Mouse (Mus musculus): Measurements from ENCODE around the gene Shisa3. TPM values are rescaled to one million over a fixed set of nuclear protein-coding genes. Genes with fewer than 3 reads are reported as not detected.
A peak's percentile ranks its signal among the peaks of the same experiment; 100 is the strongest.

Shisa3 gene
- polyA plus RNA-seq, 1 experiment, result 0.38 TPM

DNA sequence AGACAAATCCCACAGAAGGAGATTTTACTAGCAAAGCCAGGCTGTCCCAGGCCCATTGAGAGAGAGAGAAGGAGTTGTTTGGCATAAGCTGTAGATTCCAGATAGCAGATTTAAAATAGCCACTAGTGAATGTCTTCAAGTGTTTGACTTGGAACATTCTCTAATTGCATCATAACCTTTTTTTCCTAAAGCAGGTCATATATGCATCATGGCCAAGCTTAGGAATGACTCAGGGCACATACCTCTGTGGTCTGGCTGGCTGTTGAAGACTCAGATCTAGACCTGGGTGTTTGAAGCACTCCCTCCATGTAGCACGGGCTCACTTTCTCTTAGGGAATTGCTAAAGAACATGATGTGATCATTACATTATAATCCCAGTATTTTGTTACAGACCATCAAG lies 12.6 kb upstream of the Shisa3 start:
- Histone ChIP-seq H3K4me1 (ENCODE audit: control insufficient read depth, insufficient read depth, low read length) (no peaks in the 10 kb centered on the region), H3K4me3 (replicated peaks; ENCODE audit: insufficient read depth, low read depth, low read length) (no peak overlapping the region), H3K27me3 (ENCODE audit: control insufficient read depth, insufficient read depth, low read length) (no peaks in the 10 kb centered on the region; the same call in 1 of the 2 replicates), H3K27ac (ENCODE audit: insufficient read depth, low read length) (no peak overlapping the region)
- TF ChIP-seq CTCF (IDR thresholded peaks at IDR 0.05; ENCODE audit: borderline replicate concordance, insufficient read depth, low read depth, low read length), result no peak
- TF ChIP-seq POLR2A (IDR thresholded peaks at IDR 0.05; ENCODE audit: borderline replicate concordance, insufficient read depth, low read length), result no peak
- DNase-seq, result no peak
- WGBS, result 90% methylated on average over 1 of the region's 1 CpGs

DNA sequence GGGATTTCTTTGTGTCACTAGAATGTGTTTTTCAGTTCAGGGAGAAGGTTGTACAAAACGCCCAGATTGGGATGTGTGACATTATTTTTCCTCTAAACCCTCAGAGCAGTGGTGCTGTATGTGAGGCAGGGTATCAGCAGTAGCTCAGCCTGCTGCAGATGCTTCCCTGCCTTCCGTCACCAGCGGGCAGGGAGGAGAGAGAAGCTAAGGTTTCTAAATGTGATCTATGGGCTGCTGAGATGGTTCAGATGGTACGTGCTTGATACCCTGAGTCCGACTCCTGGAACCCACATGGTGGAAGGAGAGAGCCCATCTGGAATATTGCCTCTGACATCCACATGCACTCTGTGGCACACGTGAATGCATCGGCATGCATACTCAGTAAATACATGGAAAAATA lies 12.1 kb upstream of the Shisa3 start:
- H3K27ac ChIP-seq (ENCODE audit: insufficient read depth, low read length), result no peak overlapping the region
- H3K4me1 ChIP-seq (ENCODE audit: control insufficient read depth, insufficient read depth, low read length), result no peaks in the 10 kb centered on the region
- DNase-seq, result no peak
- 39% methylated on average over 7 of the region's 7 CpGs for WGBS
- TF ChIP-seq POLR2A (IDR thresholded peaks at IDR 0.05; ENCODE audit: borderline replicate concordance, insufficient read depth, low read length) (no peak), CTCF (IDR thresholded peaks at IDR 0.05; ENCODE audit: borderline replicate concordance, insufficient read depth, low read depth, low read length) (no peak)
- H3K4me3 ChIP-seq (replicated peaks; ENCODE audit: insufficient read depth, low read depth, low read length), result no peak overlapping the region
- no peaks in the 10 kb centered on the region; the same call in 1 of the 2 replicates for H3K27me3 ChIP-seq (ENCODE audit: control insufficient read depth, insufficient read depth, low read length)

DNA sequence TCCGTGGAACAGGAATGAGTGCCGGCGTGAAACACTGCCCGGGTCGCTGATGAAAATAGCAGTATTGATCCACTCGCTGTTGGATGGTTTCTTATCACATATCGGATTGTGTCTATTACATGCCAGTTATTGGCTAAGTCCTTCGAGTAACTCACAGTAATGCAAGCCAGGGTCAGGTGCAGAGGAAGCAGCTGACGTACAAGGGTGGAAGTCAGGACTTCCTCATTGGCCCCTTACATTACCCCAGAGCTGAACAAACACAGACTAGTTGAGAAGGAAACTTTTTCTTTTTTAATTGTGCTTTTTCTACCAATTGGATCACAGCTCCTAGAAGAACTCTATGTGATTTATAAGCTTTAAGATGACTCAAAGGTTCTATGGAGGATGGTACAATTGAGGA lies 7.7 kb upstream of the Shisa3 start:
- Histone ChIP-seq H3K4me3 (replicated peaks; ENCODE audit: insufficient read depth, low read depth, low read length) (no peak overlapping the region), H3K27me3 (ENCODE audit: control insufficient read depth, insufficient read depth, low read length) (no peaks in the 10 kb centered on the region), H3K4me1 (ENCODE audit: control insufficient read depth, insufficient read depth, low read length) (no peaks in the 10 kb centered on the region), H3K27ac (ENCODE audit: insufficient read depth, low read length) (no peak overlapping the region)
- TF ChIP-seq POLR2A (IDR thresholded peaks at IDR 0.05; ENCODE audit: borderline replicate concordance, insufficient read depth, low read length), result no peak
- no peak for TF ChIP-seq CTCF (IDR thresholded peaks at IDR 0.05; ENCODE audit: borderline replicate concordance, insufficient read depth, low read depth, low read length)
- WGBS, result 91% methylated on average over 9 of the region's 9 CpGs
- no peak for DNase-seq

DNA sequence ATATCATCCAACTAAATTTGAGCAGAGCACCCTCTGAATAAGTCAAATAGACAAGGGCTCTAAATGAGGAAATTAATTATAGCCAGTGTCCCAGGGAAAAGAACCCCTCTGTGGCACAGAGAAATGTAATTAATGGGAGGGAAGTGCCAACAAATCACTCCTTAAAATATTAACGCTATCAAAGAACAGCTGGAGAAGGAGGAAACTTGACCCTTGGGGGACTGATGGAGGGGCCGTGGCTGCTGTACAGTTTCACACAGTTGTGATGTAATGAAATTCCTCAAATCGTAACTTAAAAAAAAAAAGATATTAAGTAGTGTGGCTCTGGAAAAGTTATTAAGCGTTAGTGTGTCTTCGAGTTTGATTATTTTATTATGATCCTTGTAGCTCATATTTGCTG lies 1.7 kb upstream of the Shisa3 start:
- Histone ChIP-seq H3K4me3 (replicated peaks; ENCODE audit: insufficient read depth, low read depth, low read length) (no peak overlapping the region), H3K4me1 (ENCODE audit: control insufficient read depth, insufficient read depth, low read length) (no peaks in the 10 kb centered on the region), H3K27me3 (ENCODE audit: control insufficient read depth, insufficient read depth, low read length) (peaks cover 13% of the 10 kb centered on the region; the same call in 1 of the 2 replicates), H3K27ac (ENCODE audit: insufficient read depth, low read length) (no peak overlapping the region)
- DNase-seq, result no peak
- 50% methylated on average over 5 of the region's 5 CpGs for WGBS
- TF ChIP-seq CTCF (IDR thresholded peaks at IDR 0.05; ENCODE audit: borderline replicate concordance, insufficient read depth, low read depth, low read length) (no peak), POLR2A (IDR thresholded peaks at IDR 0.05; ENCODE audit: borderline replicate concordance, insufficient read depth, low read length) (no peak)

- Histone ChIP-seq H3K4me3 (replicated peaks; ENCODE audit: insufficient read depth, low read depth, low read length) (no peak overlapping the region), H3K27me3 (ENCODE audit: control insufficient read depth, insufficient read depth, low read length) (peaks cover 13% of the 10 kb centered on the region; the same call in 1 of the 2 replicates), H3K4me1 (ENCODE audit: control insufficient read depth, insufficient read depth, low read length) (no peaks in the 10 kb centered on the region), H3K27ac (ENCODE audit: insufficient read depth, low read length) (no peak overlapping the region)
- WGBS, result 3% methylated on average over 66 of the region's 66 CpGs
- peak; percentile 15 to 55 for DNase-seq
- TF ChIP-seq POLR2A (IDR thresholded peaks at IDR 0.05; ENCODE audit: borderline replicate concordance, insufficient read depth, low read length) (no peak), CTCF (IDR thresholded peaks at IDR 0.05; ENCODE audit: borderline replicate concordance, insufficient read depth, low read depth, low read length) (no peak)
Observed at GRCm38 (mm10) chr5:67606916-67607803, 522 bp upstream of the Shisa3 start.

DNA sequence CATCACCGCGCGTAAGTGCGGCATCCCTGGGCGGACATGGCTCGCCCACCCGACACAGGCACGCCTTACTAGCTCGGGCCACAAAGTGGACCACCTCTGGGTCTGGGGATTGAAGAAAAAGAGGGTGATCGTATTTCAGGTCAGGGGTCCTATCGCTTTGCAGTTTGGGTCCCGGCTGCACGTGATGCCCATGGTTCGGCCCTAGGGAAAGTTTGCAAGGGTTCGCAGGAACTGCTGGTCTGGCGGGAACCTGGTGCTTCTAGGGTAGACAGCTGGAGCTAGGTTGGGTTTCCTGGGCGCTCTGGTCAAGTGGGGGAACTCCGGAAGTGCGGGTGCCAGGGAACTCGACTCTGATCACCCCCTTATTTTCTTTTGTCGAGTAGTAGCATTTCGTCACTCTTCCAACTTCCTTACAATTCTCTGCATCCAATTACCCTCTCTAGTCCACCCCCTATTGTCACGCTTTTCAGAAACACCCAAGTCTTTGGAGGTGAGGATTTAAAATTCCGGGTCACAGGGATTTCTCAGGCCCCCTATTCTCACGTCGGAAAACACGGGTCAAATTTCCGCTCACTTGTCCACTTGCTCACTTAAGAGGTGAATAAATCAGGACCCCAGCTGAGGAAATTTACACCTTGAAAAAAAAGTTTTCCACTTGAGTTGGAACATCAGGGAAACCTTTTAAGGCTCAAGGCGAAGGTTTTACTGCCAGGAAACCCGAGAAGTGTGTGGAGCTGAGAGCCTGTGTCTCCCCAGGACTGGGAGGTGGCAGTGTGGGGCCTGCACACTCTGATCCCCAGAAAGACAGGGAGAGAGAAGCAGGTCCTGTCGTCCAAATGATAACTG lies 1.2 kb downstream of the Shisa3 start:
- peaks cover 13% of the 10 kb centered on the region; the same call in 1 of the 2 replicates for H3K27me3 ChIP-seq (ENCODE audit: control insufficient read depth, insufficient read depth, low read length)
- H3K4me3 ChIP-seq (replicated peaks; ENCODE audit: insufficient read depth, low read depth, low read length), result no peak overlapping the region
- TF ChIP-seq POLR2A (IDR thresholded peaks at IDR 0.05; ENCODE audit: borderline replicate concordance, insufficient read depth, low read length) (no peak), CTCF (IDR thresholded peaks at IDR 0.05; ENCODE audit: borderline replicate concordance, insufficient read depth, low read depth, low read length) (no peak)

GRCm38 (mm10) chr5:67609520-67609837 lies 1.8 kb downstream of the Shisa3 start:
- Histone ChIP-seq H3K4me1 (ENCODE audit: control insufficient read depth, insufficient read depth, low read length) (no peaks in the 10 kb centered on the region), H3K27me3 (ENCODE audit: control insufficient read depth, insufficient read depth, low read length) (peaks cover 13% of the 10 kb centered on the region; the same call in 1 of the 2 replicates), H3K4me3 (replicated peaks; ENCODE audit: insufficient read depth, low read depth, low read length) (no peak overlapping the region), H3K27ac (ENCODE audit: insufficient read depth, low read length) (no peak overlapping the region)
- no peak for TF ChIP-seq POLR2A (IDR thresholded peaks at IDR 0.05; ENCODE audit: borderline replicate concordance, insufficient read depth, low read length)
- TF ChIP-seq CTCF (IDR thresholded peaks at IDR 0.05; ENCODE audit: borderline replicate concordance, insufficient read depth, low read depth, low read length), result no peak
- 19% methylated on average over 2 of the region's 2 CpGs for WGBS
- no peak for DNase-seq

More for the DNA sequence above, 1.2 kb downstream of the Shisa3 start:
- no peak overlapping the region for H3K27ac ChIP-seq (ENCODE audit: insufficient read depth, low read length)
- no peaks in the 10 kb centered on the region for H3K4me1 ChIP-seq (ENCODE audit: control insufficient read depth, insufficient read depth, low read length)
- no peak for DNase-seq
- 15% methylated on average over 31 of the region's 31 CpGs for WGBS
